Mouse (Mus musculus) embryo, embryonic 11.5 days (tissue): ENCODE results near the gene Vmn1r230.

Experiments used
- DNase-seq: peaks from one replicate; pipeline ENCODE4 v3.0.0-alpha.2; 2012; ENCODE audit warnings: low read depth, low spot score

Gene Vmn1r230

GRCm38 (mm10) chr17:20840144-20840543, at the start of gene Vmn1r230:
Vmn1r230 (plus strand) TSS chr17:20840444.
- DNase-seq = no peak

GRCm38 (mm10) chr17:20811255-20811654, 29.0 kb upstream of the Vmn1r230 start, which contains the start of gene Vmn1r229:
Vmn1r229 (plus strand) TSS chr17:20811555.
- DNase-seq = no peak
